Mouse (Mus musculus): ENCODE data around the gene Frmpd2. TPM values are rescaled to one million over a fixed set of nuclear protein-coding genes. Genes with fewer than 3 reads are reported as not detected.

Frmpd2 gene
- polyA plus RNA-seq, 1 experiment from 2014 or later: not detected

DNA sequence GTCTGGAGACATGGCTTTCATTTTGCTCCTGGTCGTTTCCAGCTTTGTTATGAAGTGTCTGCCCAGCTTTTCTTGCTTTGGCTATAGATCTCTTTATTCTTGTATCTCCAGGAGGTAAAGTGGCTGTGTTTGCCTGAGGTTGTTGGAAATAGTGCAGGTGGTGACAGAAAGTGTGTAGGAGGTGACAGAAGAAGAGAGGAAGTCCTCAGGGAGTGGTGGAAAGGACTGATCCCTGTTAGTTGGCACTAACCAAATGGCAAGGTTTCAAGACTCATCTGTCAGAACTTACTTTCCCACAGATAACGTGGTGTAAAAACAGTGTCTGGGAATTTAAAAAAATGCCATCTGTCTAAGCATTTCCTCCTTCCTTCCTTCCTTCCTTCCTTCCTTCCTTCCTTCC, 3.0 kb downstream of the Frmpd2 start:
- Histone ChIP-seq H3K9ac (no peak overlapping the region), H3K4me3 (no peak overlapping the region), H3K9me3 (no peaks in the 10 kb centered on the region), H3K4me2 (replicated peaks) (no peak overlapping the region), H3K27me3 (no peaks in the 10 kb centered on the region), H3K36me3 (no peaks in the 10 kb centered on the region), H3K4me1 (peaks cover 9% of the 10 kb centered on the region; the same call in 1 of the 2 replicates), H3K27ac (no peak overlapping the region)
- no peak for ATAC-seq (ENCODE audit: low FRiP score, low read depth)
- 61% methylated on average over 2 of the region's 2 CpGs for WGBS

DNA sequence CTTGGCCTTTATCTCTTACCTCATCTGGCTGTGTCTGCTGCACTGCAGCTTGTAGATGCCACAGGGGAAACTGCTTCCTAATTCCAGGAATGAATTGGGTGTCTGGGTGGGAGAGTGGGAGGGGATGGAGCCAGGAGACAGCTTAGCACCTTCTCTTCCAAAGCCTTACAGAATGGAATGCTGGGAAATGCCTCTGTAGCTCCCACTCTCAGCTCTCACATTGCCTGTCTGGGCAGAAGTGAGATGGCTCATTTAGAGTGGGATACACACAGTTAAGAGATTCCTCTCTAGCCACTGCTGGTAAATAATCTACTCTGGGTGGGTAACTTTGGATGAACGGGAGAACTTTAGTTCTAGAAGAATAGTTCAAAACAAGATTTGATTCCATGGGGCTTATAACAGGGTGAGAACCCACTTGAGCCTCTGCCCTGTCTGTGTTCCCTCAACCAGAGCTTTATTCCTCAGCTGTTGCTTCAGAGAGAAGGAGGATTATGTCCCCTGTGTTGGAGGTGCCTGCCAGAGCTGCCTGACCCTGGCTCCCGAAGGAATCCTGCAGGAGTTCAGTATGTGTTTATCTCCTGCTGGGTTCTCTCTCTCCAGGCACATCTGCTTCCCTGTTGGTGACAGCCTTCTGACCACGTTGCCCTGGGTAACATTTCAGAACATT, 4.7 kb downstream of the Frmpd2 start:
- Histone ChIP-seq H3K27me3 (no peaks in the 10 kb centered on the region), H3K4me1 (peaks cover 4% of the 10 kb centered on the region; the same call in 1 of the 2 replicates), H3K9me3 (no peaks in the 10 kb centered on the region), H3K4me3 (no peak overlapping the region), H3K36me3 (no peaks in the 10 kb centered on the region), H3K27ac (no peak overlapping the region), H3K4me2 (replicated peaks) (no peak overlapping the region), H3K9ac (no peak overlapping the region)
- no peak for ATAC-seq (ENCODE audit: low FRiP score, low read depth)
- WGBS: 8% methylated on average over 3 of the region's 3 CpGs

DNA sequence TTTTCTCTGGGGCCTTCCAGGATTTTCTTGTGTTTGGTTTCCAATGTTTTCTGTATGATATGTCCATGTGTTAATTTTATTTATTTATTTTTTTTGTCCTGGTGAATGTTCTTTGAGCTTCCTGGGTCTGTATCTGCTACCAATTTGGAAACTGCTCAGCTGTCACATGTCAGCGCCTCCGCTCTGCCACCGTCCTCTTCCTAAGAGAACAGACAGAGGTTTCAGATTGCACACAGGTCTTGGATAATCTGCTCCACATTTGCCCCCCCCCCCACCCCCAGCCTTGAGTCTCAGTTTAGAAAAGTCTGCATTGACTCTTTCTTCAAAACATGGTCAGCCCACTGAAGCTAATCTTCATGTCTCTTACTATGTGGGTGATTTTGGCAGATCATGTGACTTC, 10.5 kb downstream of the Frmpd2 start:
- no peaks in the 10 kb centered on the region for H3K27me3 ChIP-seq
- 9% methylated on average over 3 of the region's 3 CpGs for WGBS

DNA sequence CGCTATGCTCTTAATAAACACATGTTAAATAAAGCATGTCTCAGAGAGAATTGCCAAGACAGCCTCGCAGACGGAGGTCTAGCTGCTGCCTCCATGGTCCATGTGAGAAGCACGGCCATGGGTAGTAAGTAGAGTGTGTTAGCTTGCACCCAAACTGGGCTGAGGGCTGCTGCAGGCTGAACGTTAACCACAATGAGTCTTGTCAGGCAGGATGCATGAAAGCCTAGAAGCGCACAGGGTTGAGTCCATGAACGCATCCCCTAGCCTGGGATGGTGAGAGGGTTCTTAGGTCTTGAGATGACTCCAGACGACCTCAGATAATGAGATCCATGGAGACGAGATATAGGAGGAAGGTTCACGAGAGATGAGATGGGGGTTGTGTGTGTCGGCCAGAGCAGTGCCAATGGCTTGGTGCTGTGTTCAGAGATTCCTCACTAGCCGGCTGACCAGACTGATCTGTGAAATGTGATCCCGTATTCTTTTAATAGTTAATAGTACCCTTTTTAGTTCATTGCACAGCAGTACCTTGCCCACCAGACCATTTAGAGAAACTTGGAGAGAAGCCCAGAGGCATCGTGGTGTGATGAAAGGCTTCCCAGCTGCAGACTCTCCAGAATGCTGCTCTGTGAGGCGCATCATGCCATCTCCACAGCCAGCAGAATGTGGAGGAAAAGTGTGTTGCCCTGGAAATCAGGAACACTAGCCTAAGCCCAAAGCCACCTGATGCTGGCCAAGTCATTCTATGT, 16.5 kb downstream of the Frmpd2 start:
- no peak overlapping the region for H3K4me2 ChIP-seq (replicated peaks)
- whole genome bisulfite sequencing: 62% methylated on average over 15 of the region's 15 CpGs
- ATAC-seq (ENCODE audit: low FRiP score, low read depth): no peak
- H3K4me1 ChIP-seq: no peaks in the 10 kb centered on the region
- no peaks in the 10 kb centered on the region for H3K36me3 ChIP-seq
- H3K27me3 ChIP-seq: no peaks in the 10 kb centered on the region
- no peaks in the 10 kb centered on the region for H3K9me3 ChIP-seq
- H3K9ac ChIP-seq: no peak overlapping the region
- peak overlapping the region; percentile 6; the same call in 1 of the 2 replicates for H3K27ac ChIP-seq
- no peak overlapping the region for H3K4me3 ChIP-seq

More for the DNA sequence above, 10.5 kb downstream of the Frmpd2 start:
- Histone ChIP-seq H3K36me3 (no peaks in the 10 kb centered on the region), H3K4me1 (no peaks in the 10 kb centered on the region), H3K9me3 (no peaks in the 10 kb centered on the region), H3K9ac (no peak overlapping the region), H3K4me3 (no peak overlapping the region), H3K27ac (no peak overlapping the region), H3K4me2 (replicated peaks) (no peak overlapping the region)
- ATAC-seq (ENCODE audit: low FRiP score, low read depth): no peak

DNA sequence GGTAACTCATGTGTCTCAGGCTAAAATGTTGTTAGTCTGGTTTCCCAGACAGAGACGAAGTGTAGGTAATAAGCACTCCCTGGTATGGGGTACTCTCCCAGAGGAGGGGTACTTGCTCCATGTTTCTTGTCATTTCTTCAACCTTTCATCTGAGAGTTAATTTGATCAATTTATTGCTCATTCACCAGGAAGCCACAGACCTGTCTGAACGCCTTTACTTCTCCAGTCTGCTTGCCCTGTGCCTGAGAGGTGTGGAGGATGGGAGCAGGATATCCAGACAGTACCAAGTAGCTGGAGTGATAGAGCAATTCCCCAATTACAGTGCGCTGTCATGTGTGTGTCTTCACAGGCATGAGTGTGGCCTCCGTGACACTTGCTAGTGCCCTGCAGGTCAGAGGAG, 23.7 kb downstream of the Frmpd2 start:
- Histone ChIP-seq H3K27me3 (no peaks in the 10 kb centered on the region), H3K9ac (no peak overlapping the region), H3K9me3 (no peaks in the 10 kb centered on the region), H3K36me3 (no peaks in the 10 kb centered on the region), H3K4me1 (no peaks in the 10 kb centered on the region), H3K4me2 (replicated peaks) (no peak overlapping the region), H3K4me3 (no peak overlapping the region), H3K27ac (no peak overlapping the region)
- no peak for ATAC-seq (ENCODE audit: low FRiP score, low read depth)
- WGBS: 44% methylated on average over 4 of the region's 4 CpGs

DNA sequence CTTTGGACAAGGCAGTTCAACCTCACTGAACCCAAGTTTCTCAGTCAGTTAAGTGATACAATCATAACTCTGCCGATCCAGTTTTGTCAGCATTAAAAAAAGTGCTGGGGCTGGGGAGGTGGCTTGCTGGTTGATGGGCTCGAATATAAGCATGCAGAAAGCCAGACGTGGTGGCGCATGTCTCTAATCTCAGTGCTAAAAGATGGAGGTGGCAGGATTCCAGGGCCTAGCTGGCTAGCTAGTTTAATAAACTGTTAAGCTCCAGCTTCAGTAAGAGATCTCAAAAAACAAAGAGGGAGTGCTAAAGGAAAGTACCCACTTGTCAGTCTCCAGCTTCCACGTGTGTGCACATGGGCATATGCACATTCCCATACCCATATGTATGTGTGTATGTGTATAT, 25.9 kb downstream of the Frmpd2 start:
- no peaks in the 10 kb centered on the region for H3K36me3 ChIP-seq
- ATAC-seq (ENCODE audit: low FRiP score, low read depth): no peak
- H3K9ac ChIP-seq: no peak overlapping the region

DNA sequence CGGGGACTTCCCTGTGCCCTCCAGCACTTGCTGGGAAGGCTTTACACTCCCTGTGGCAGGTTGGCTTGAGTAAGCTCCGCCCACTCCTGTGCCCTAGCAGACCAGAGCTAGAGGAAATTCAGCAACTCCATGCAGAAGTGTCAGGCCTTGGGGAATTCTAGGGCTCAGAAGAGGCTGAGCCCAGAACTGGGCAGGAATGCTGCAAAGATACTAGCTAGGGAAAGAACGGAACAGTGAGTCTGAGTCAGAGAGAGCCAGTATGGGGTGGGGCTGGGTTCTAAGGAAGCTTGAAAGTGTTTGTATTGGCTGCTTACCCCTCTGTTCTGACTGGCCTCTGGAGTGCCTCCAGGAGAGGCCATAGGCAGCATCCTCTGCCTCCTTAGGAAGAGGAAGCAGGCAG, 27.4 kb downstream of the Frmpd2 start:
- Histone ChIP-seq H3K4me1 (no peaks in the 10 kb centered on the region; the same call in 1 of the 2 replicates), H3K4me2 (replicated peaks) (no peak overlapping the region), H3K9ac (no peak overlapping the region), H3K36me3 (no peaks in the 10 kb centered on the region), H3K9me3 (no peaks in the 10 kb centered on the region), H3K27ac (no peak overlapping the region), H3K27me3 (no peaks in the 10 kb centered on the region), H3K4me3 (no peak overlapping the region)
- 55% methylated on average over 3 of the region's 3 CpGs for WGBS
- ATAC-seq (ENCODE audit: low FRiP score, low read depth): no peak

More for the DNA sequence above, 25.9 kb downstream of the Frmpd2 start:
- H3K4me1 ChIP-seq: no peaks in the 10 kb centered on the region; the same call in 1 of the 2 replicates
- H3K9me3 ChIP-seq: no peaks in the 10 kb centered on the region
- no peak overlapping the region for H3K4me3 ChIP-seq
- no peak overlapping the region for H3K27ac ChIP-seq
- no peaks in the 10 kb centered on the region for H3K27me3 ChIP-seq
- H3K4me2 ChIP-seq (replicated peaks): no peak overlapping the region
- 57% methylated on average over 5 of the region's 5 CpGs for WGBS

DNA sequence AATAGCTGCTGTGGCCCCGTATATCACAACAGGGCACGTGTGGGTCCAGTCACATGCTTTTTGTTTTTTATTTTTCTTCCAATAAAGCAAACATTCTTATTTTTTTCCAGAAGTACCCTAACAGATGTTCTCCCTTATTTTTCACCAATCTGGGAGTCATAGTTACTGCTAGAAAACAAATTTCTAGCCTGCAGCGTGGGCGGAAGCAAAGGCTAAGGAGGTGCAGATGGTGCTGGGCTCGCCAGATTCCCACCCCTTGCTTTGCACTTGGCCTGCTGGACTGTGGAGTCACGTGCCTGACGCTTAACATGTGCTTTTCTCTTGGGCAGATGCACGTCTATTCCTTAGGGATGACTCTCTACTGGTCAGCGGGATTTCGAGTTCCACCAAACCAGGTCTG, 29.1 kb downstream of the Frmpd2 start:
- Histone ChIP-seq H3K36me3 (no peaks in the 10 kb centered on the region), H3K9me3 (no peaks in the 10 kb centered on the region), H3K27me3 (no peaks in the 10 kb centered on the region), H3K27ac (no peak overlapping the region), H3K4me2 (replicated peaks) (no peak overlapping the region), H3K4me3 (no peak overlapping the region), H3K4me1 (no peaks in the 10 kb centered on the region; the same call in 1 of the 2 replicates), H3K9ac (no peak overlapping the region)
- ATAC-seq (ENCODE audit: low FRiP score, low read depth): peak; percentile 52; the same call in 1 of the 2 replicates
- WGBS: 51% methylated on average over 10 of the region's 10 CpGs

DNA sequence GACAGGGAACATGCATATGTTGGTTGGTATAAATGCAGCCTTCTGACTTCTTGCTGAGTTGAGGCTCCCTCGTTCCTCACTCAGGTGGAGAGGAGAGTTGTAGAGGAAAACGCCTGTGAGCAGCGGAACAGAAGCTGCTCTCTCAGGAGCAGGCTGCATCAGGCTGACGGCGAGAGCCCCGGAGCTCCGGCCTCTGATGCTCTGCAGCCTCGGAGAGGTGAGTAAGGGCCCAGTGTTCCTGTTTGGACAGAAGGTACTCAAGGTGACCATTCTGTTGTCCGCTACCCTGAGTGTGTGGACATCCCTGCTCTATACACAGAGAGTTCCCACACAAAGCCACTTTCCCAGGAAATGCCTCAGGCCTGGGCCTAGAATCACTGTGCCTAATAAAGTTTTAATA, 31.8 kb downstream of the Frmpd2 start:
- Histone ChIP-seq H3K4me2 (replicated peaks) (no peak overlapping the region), H3K9ac (no peak overlapping the region), H3K36me3 (no peaks in the 10 kb centered on the region), H3K27me3 (no peaks in the 10 kb centered on the region), H3K4me1 (no peaks in the 10 kb centered on the region; the same call in 1 of the 2 replicates), H3K4me3 (no peak overlapping the region), H3K27ac (no peak overlapping the region), H3K9me3 (no peaks in the 10 kb centered on the region)
- no peak for ATAC-seq (ENCODE audit: low FRiP score, low read depth)
- 78% methylated on average over 9 of the region's 9 CpGs for WGBS

DNA sequence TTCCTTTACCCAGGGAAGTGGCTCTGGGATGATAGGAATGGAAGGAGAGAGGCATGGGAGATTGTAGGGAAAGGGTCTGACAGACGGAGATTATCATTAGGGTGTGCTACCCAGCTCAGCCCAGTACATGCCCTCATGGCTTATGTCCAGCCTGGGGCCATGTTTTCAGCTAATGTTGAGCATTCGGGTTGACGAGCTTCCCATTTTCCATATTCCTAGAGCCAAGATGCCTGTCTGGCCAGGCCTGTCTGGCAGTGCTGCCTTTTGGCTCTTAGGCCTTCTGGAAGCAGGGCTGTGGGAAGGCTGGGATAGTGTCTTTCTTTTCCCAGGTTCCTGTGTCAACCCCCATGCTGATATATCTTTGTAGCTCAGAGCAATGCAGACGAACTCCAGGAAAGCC, 35.2 kb downstream of the Frmpd2 start:
- no peaks in the 10 kb centered on the region for H3K36me3 ChIP-seq
- H3K27me3 ChIP-seq: no peaks in the 10 kb centered on the region
- no peak for ATAC-seq (ENCODE audit: low FRiP score, low read depth)
- H3K4me2 ChIP-seq (replicated peaks): no peak overlapping the region
- no peak overlapping the region for H3K27ac ChIP-seq
- H3K4me1 ChIP-seq: no peaks in the 10 kb centered on the region; the same call in 1 of the 2 replicates
- 66% methylated on average over 4 of the region's 4 CpGs for WGBS
- no peak overlapping the region for H3K9ac ChIP-seq
- no peaks in the 10 kb centered on the region for H3K9me3 ChIP-seq
- no peak overlapping the region for H3K4me3 ChIP-seq

DNA sequence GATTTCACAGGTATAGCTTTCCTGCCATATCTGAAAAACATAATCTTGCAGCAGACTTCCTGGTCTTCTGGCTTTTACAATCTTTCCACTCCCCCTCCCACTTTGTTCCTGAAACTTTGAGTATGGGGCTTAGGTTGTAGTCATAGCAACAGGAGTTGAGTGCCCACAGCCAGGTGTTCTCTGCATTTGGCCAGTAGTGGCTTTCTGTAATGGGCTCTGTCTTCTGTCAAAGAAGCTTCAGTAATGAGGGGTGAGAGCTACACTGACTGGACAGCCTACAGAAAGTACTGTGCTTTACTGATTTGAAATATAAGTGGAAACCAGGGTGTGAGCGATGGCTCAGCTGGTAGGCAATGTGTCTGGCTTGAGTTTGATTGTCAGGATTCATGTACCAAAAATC, 37.2 kb downstream of the Frmpd2 start:
- WGBS: 79% methylated on average over 1 of the region's 1 CpGs
- ATAC-seq (ENCODE audit: low FRiP score, low read depth): no peak
- Histone ChIP-seq H3K36me3 (no peaks in the 10 kb centered on the region), H3K9me3 (no peaks in the 10 kb centered on the region), H3K4me2 (replicated peaks) (no peak overlapping the region), H3K27me3 (no peaks in the 10 kb centered on the region), H3K4me3 (no peak overlapping the region), H3K27ac (no peak overlapping the region), H3K9ac (no peak overlapping the region), H3K4me1 (no peaks in the 10 kb centered on the region)

DNA sequence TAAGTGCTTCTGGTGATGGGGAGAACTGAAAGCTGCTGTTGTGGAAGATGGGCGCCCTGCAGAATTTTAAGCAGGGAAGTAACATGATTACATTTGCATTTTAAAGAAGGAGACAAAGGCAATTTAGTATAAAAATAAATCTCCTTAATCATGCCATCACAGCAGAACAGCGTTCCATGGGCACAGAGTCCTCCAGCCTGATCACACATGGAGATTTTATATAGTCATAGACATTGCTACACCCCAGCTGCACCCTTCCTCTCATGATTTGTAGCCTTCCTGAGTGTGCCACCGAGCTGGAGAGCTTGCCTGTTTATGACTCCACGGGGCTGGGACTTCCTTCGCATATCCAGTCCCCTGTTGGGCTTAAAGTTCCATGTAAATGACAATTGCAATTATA, 42.4 kb downstream of the Frmpd2 start:
- ATAC-seq (ENCODE audit: low FRiP score, low read depth): no peak
- 49% methylated on average over 5 of the region's 5 CpGs for WGBS
- no peak overlapping the region for H3K4me3 ChIP-seq

More for the DNA sequence above, 42.4 kb downstream of the Frmpd2 start:
- Histone ChIP-seq H3K4me2 (replicated peaks) (no peak overlapping the region), H3K27ac (no peak overlapping the region), H3K36me3 (no peaks in the 10 kb centered on the region), H3K9ac (no peak overlapping the region), H3K9me3 (no peaks in the 10 kb centered on the region), H3K27me3 (no peaks in the 10 kb centered on the region), H3K4me1 (no peaks in the 10 kb centered on the region)
